Mouse (Mus musculus): ENCODE measurements at regions not wholly inside any gene's neighbourhood (a gene's known extent, or its start where the extent isn't known, plus 50 kb on each side); places are given as distances from the start of the nearest gene placed in this dataset.

DNA sequence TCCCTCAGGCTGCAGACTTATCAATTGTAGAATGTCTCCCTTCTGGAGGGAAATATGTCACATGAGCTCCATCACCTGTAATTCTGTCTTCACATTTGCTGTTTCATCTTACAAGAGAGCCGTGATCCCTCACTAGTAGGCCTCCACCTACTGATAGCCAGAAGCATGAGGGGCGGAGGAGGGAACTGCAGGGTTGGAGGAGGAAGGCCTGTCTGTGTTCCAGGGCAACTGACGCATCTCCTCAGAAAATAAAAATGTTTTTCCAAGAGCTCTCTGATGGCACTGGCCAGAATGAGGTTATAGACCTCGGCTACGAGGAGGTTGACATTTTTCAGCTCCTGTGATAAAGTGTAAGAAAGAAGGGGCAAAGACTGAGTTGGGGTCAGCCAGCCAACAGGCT, 257.0 kb downstream of the Enc1 start:
- no peak for ATAC-seq (ENCODE audit: low FRiP score)
- Histone ChIP-seq H3K4me1 (replicated peaks) (peaks cover 7% of the 10 kb centered on the region), H3K4me2 (no peak overlapping the region), H3K27ac (no peak overlapping the region), H3K9ac (no peak overlapping the region), H3K4me3 (no peak overlapping the region), H3K36me3 (no peaks in the 10 kb centered on the region), H3K9me3 (no peaks in the 10 kb centered on the region), H3K27me3 (no peaks in the 10 kb centered on the region)
- WGBS = 87% methylated on average over 5 of the region's 5 CpGs

DNA sequence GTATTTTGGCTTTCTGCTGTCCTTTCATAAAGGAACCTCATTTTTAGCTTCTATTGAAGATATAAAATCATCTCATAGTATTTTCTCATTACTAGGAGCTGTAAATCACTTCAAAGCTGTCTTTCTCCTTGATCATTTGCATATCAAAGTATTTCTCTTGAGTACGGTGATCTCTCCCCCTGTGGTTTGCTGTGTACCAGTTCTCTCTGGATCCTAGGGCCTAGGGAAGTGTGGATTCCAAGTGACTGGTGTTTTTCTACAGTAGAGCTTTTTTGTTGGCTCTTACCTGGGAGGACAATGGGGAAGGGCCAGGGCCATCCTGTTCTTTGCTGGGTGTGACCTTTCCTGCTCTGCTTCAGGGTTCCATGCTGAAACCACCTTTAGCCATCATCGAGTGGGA, 253.9 kb downstream of the Enc1 start:
- H3K4me3 ChIP-seq = no peak overlapping the region
- peaks cover 14% of the 10 kb centered on the region for H3K4me1 ChIP-seq (replicated peaks)
- no peak overlapping the region for H3K4me2 ChIP-seq
- no peaks in the 10 kb centered on the region for H3K36me3 ChIP-seq
- H3K27me3 ChIP-seq = no peaks in the 10 kb centered on the region
- no peak for ATAC-seq (ENCODE audit: low FRiP score)
- no peak overlapping the region for H3K27ac ChIP-seq
- no peaks in the 10 kb centered on the region for H3K9me3 ChIP-seq
- WGBS = 75% methylated on average over 2 of the region's 2 CpGs
- H3K9ac ChIP-seq = no peak overlapping the region

DNA sequence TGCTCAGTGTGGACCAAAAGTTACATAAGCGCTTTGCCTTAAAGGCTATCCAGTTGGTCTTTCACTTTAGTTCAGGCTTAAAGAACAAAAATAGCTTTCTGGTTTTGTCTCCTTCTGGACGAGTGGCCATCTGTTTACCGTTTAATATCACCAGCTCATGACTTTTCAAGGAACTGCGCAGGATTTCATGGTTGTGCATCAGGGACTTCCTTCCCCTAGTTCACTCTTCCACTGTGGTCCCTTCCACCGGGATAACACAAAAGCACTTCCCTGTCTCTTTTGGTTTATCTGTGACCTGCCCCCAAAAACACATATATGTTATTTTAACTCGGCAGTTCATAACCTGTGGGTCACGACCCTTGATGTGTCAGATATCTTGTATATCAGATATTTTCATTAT, 252.9 kb downstream of the Enc1 start:
- no peak overlapping the region for H3K4me3 ChIP-seq
- no peak overlapping the region for H3K4me2 ChIP-seq
- no peaks in the 10 kb centered on the region for H3K9me3 ChIP-seq
- 84% methylated on average over 7 of the region's 7 CpGs for WGBS
- no peak overlapping the region for H3K27ac ChIP-seq
- no peak for ATAC-seq (ENCODE audit: low FRiP score)
- no peaks in the 10 kb centered on the region for H3K36me3 ChIP-seq
- H3K4me1 ChIP-seq (replicated peaks) = peaks cover 24% of the 10 kb centered on the region
- H3K9ac ChIP-seq = no peak overlapping the region
- H3K27me3 ChIP-seq = no peaks in the 10 kb centered on the region

DNA sequence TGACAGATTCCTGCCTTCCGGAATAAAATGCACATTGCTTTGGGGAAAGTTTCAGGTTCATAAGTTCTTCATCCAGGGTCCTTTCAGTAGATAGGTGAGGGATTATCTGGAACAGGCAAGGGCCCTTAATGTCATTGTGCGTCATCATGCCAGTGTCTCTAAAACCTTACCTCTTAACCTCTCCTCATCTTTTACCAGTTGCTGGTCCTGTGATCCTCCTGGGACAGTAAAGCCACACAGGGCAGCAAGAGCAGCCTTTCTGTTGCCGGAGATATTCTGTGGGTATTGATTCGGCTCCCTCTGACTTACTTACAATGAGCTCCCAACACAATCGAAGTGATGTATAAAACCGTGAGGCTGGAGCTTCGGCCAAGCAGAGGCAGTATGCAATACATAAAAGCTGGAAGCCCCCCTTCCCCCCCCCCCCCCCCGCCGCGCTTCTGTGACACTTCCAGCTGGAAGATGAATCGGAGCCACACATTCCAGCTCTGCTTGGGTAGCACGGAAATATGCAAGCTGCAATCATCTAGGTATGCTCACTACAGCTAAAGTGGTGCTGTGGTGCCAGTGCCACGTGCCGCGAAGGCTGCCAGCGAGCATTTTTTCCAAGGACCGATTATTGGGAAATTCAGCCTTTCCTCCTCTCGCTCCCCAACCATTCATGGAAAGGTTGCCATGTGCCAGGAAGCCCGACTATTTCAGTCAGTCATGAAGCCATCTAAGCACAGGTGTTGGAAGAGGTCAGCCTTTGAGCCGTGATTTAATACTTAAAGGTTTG, 252.2 kb downstream of the Enc1 start:
- Histone ChIP-seq H3K9me3 (no peaks in the 10 kb centered on the region), H3K27me3 (no peaks in the 10 kb centered on the region), H3K9ac (no peak overlapping the region), H3K27ac (0 out of 2 replicates have a peak overlapping the region, but pooled peaks have one; percentile 4), H3K4me1 (replicated peaks) (peaks cover 29% of the 10 kb centered on the region), H3K4me3 (no peak overlapping the region), H3K4me2 (no peak overlapping the region), H3K36me3 (no peaks in the 10 kb centered on the region)
- peak; percentile 54 for ATAC-seq (ENCODE audit: low FRiP score)
- WGBS = 59% methylated on average over 20 of the region's 20 CpGs

DNA sequence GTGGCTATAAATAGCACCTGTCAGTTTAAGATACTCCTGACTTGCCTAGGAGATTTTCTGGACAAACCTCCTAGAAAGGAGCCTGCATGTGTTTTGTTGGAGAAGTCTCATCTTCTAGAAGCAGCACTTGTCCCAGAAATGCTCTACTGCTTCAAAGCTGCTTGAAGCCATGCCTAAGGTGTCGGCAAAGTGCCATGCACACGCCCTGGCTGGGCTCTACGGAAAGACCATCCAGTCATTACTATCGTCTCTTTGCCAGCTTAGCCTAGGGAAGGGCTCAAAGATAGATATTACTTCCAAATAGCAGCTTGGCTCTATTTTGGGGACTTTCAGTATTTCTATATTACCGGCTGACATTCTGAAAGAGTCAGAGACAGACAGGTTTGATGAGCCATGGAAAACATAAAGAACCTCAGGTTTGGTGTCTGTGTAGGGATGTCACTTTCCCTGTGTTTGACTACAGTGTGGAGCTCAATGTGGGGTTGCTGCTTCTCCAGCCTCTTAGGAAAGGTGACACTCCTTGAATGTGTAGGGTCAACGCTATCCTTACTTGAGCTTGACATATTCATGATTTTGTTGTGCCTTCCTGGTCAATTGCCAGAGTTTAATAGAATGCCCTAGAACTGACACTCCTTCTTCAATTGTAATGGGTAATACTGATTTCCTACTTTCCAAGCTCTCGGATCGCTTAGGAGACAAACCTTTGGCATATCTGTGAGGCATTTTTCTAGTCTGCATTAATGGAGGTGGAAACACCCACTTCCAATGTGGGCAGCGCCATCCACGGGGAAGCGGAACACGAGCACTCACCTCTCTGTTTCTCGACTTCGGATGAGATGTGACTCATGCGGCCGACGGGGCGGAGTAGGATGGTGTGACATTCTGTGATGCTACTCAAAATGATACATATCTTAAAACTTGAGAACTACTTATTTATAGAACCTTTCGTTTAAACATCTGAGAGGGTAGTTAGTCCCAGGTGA, 251.3 kb downstream of the Enc1 start:
- H3K4me3 ChIP-seq = no peak overlapping the region
- no peak for ATAC-seq (ENCODE audit: low FRiP score)
- H3K36me3 ChIP-seq = no peaks in the 10 kb centered on the region
- H3K27me3 ChIP-seq = no peaks in the 10 kb centered on the region
- H3K9me3 ChIP-seq = no peaks in the 10 kb centered on the region
- peaks cover 33% of the 10 kb centered on the region for H3K4me1 ChIP-seq (replicated peaks)
- 94% methylated on average over 19 of the region's 19 CpGs for WGBS
- no peak overlapping the region for H3K4me2 ChIP-seq
- H3K9ac ChIP-seq = no peak overlapping the region
- H3K27ac ChIP-seq = no peak overlapping the region

DNA sequence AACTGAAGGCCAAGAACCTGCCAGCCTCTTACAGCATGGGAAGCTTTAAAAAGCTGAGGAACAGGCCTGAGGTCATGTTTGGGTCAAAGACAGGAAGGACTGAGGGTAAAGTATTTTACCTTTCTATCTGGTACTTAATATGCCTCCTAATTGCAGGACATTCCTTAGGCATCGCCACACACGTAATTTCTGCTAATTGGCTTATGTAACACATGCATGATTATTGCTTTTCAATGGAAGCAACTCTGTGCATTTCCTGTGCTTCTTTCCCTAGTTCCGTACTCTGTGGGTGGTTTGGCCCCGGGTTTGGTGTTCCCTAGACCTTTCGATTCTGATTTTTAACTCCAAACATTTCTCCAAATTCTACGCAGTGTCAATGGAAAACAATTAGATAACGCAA, 249.2 kb downstream of the Enc1 start:
- H3K9me3 ChIP-seq = no peaks in the 10 kb centered on the region
- 75% methylated on average over 7 of the region's 7 CpGs for WGBS
- H3K4me2 ChIP-seq = no peak overlapping the region
- H3K9ac ChIP-seq = no peak overlapping the region
- H3K4me3 ChIP-seq = no peak overlapping the region
- no peaks in the 10 kb centered on the region for H3K36me3 ChIP-seq
- no peak overlapping the region for H3K27ac ChIP-seq
- no peaks in the 10 kb centered on the region for H3K27me3 ChIP-seq
- peaks cover 38% of the 10 kb centered on the region for H3K4me1 ChIP-seq (replicated peaks)
- ATAC-seq (ENCODE audit: low FRiP score) = no peak

DNA sequence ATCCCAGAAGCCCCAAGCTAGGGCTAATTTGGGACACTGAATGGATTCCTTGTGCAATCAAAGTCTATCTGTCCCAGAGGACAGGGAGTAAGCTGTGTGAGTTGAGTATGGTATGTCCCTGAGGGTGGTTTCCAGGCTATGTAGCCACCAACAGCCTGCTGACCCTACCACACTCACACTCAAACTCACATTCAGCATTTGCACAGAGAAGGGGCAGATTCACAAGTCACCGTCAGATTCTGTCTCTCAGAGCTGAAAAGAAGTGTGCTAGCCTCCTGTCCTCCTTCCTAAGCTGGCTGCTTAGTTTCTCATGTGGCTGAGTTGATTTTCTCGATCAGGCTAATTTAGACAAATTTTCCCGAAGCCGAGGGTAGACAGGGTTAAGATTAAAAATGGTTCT, 248.8 kb downstream of the Enc1 start:
- ATAC-seq (ENCODE audit: low FRiP score) = no peak
- Histone ChIP-seq H3K27me3 (no peaks in the 10 kb centered on the region), H3K4me3 (no peak overlapping the region), H3K4me1 (replicated peaks) (peaks cover 38% of the 10 kb centered on the region), H3K4me2 (no peak overlapping the region), H3K9me3 (no peaks in the 10 kb centered on the region), H3K9ac (no peak overlapping the region), H3K36me3 (no peaks in the 10 kb centered on the region), H3K27ac (no peak overlapping the region)
- 74% methylated on average over 4 of the region's 4 CpGs for WGBS

DNA sequence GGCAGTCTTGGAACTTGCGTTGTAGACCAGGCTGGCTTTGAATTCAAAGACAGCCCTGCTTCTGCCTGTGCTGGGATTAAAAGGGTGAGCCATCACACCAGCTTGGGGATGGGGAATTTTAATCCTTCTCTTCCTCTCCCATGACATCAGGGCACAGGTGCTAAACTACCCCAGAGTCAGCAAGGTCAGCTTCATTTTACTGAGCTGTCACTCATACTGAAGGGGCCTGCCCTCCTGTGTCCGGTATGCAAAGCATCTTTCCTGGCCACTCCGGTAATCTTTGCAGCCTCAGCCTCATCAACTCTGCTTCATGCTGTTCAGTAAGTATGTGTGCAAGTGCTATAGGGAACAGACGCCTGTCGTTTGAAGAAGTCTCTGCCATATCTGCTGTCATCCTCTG, 248.1 kb downstream of the Enc1 start:
- Histone ChIP-seq H3K4me2 (no peak overlapping the region), H3K4me3 (no peak overlapping the region), H3K9me3 (no peaks in the 10 kb centered on the region), H3K36me3 (no peaks in the 10 kb centered on the region), H3K27me3 (no peaks in the 10 kb centered on the region), H3K4me1 (replicated peaks) (peaks cover 38% of the 10 kb centered on the region), H3K27ac (no peak overlapping the region), H3K9ac (no peak overlapping the region)
- 51% methylated on average over 5 of the region's 5 CpGs for WGBS
- ATAC-seq (ENCODE audit: low FRiP score) = no peak

DNA sequence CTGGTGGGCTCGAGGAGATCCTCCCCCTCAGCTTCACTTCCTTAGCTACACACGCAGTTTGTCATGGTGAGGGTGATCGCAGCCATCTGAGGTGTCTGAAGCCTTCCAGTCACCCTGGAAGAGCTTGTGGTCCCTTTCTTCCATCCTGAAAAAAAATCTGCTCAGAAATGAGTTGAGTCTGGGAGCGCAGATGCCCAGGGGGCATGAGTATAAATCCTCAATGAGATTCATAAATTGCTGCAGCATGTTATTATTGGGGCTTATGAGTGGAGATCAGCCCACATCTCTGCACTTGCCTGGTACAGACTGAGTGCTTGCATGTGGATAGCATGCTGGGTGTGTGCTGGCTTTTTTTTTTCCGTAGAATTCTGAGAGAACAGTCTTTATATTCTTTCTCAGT, 247.6 kb downstream of the Enc1 start:
- H3K4me2 ChIP-seq = no peak overlapping the region
- peaks cover 37% of the 10 kb centered on the region for H3K4me1 ChIP-seq (replicated peaks)
- WGBS = 65% methylated on average over 5 of the region's 5 CpGs
- no peak overlapping the region for H3K27ac ChIP-seq
- no peaks in the 10 kb centered on the region for H3K27me3 ChIP-seq
- no peaks in the 10 kb centered on the region for H3K36me3 ChIP-seq
- ATAC-seq (ENCODE audit: low FRiP score) = no peak
- no peaks in the 10 kb centered on the region for H3K9me3 ChIP-seq
- no peak overlapping the region for H3K9ac ChIP-seq
- no peak overlapping the region for H3K4me3 ChIP-seq

DNA sequence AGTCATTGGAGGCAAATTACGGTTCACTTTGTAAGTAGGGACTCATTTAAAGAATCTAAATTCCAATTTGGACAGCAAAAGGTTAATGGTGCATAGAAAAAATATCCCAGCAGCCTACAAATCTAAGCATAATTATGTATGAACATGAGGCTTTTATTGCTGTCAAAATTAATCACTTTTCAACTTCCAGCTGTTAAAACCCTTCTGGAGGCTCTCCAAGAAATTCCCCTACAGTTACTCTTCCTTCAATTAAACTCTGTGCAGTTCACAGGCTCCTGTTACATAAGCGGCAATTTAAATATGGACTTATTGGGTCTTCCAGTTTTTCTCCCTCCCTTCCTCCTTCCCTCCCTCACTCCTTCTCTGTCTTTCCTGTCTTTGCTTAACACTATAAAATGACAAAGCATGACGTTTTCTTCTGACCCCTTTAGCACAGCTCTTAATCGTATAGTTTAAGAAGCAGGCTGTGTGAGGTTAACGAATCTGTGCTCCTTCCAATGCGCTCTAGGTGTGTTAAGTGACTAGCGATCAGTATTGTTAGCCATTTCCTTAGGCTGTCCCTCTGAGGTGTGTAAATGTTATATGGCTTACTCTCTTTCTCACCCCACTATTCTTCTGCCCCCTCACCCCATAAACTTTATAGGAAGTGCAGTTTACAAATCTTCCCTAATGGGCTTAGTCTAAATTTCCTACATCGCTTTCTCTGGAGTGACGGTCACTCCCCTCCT, 247.0 kb downstream of the Enc1 start:
- Histone ChIP-seq H3K36me3 (no peaks in the 10 kb centered on the region), H3K9me3 (no peaks in the 10 kb centered on the region), H3K9ac (no peak overlapping the region), H3K4me2 (no peak overlapping the region), H3K27me3 (no peaks in the 10 kb centered on the region), H3K4me3 (no peak overlapping the region), H3K27ac (no peak overlapping the region), H3K4me1 (replicated peaks) (peaks cover 31% of the 10 kb centered on the region)
- ATAC-seq (ENCODE audit: low FRiP score) = no peak
- WGBS = 67% methylated on average over 9 of the region's 9 CpGs

DNA sequence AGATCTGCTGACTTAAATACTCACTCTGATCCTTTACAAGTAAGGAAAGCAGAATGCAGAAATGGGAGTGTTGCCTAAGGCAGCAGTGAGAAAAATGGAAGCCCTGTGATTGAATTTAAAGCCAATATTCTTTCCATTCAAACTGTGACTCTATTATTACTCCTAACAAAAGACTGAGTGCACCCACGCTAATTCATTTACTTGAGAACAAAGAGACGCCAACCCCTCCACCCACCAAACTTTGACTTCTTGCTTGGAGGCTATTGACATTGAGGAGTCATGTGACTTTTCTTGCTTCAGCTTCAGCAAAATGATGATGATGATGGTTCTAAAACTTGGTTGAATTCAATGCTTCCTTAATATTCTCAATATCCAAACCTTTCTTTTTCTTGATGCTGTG, 245.6 kb downstream of the Enc1 start:
- WGBS = 38% methylated on average over 2 of the region's 2 CpGs
- Histone ChIP-seq H3K27me3 (no peaks in the 10 kb centered on the region), H3K36me3 (no peaks in the 10 kb centered on the region), H3K9ac (no peak overlapping the region), H3K4me3 (no peak overlapping the region), H3K27ac (no peak overlapping the region), H3K4me1 (replicated peaks) (peaks cover 29% of the 10 kb centered on the region), H3K9me3 (no peaks in the 10 kb centered on the region), H3K4me2 (no peak overlapping the region)
- ATAC-seq (ENCODE audit: low FRiP score) = no peak

DNA sequence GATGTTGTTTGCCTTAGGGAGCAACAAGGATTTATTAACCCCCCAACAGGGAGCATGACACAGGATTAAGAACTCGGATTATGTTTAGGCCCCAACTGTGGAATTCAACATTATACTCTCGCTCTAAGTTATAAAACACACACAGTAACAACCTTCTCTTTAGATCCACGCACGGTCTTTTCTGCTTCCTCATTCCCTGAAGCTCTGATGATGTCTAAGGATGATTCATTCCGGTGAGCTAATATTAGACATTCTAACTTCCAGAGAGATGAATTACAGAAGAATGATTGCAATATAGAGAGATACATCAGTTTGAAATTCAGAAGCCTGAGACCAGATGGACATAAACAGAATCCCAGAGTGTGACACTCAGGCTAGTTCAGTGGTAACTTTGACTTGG, 245.0 kb downstream of the Enc1 start:
- no peak for ATAC-seq (ENCODE audit: low FRiP score)
- Histone ChIP-seq H3K4me1 (replicated peaks) (peaks cover 27% of the 10 kb centered on the region), H3K4me2 (no peak overlapping the region), H3K9ac (no peak overlapping the region), H3K27me3 (no peaks in the 10 kb centered on the region), H3K27ac (no peak overlapping the region), H3K9me3 (no peaks in the 10 kb centered on the region), H3K36me3 (no peaks in the 10 kb centered on the region), H3K4me3 (no peak overlapping the region)
- 92% methylated on average over 5 of the region's 5 CpGs for WGBS
